Mouse (Mus musculus) skeletal muscle tissue, adult 2 months (tissue): ENCODE results near the gene Ak5.

Experiments
- DNase-seq: peaks from one replicate; pipeline ENCODE4 v3.0.0-alpha.2; 2012; ENCODE audit warnings: low read depth, low spot score

Gene Ak5

DNA sequence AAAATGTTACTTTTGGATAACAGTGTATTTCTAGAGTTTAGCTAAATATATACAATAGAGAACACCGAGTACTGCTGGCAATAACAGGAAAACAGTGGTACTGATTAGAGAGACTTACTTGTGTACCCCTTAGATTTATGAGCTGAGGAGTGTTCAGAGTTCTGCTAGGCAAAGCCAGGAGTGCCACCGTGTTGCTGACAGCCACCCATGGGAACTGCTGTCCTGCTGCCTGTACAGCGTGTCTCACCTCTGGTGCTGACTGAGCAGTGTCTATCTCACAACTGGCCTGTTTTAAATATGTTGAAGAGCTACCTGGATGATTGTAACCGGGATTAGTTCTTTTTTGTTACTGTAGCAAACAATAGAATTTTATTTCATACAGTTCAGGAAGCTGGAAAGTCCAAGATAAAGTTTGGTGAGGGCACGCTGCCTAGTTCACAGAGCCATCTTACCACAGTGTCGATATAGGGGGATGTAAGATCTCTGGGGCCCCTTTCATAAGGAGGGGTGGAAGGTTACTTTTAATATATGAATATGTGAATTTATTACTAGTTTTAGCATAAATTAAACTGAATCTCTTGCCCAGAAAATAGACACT is 103.5 kb downstream of the Ak5 start:
- no peak for DNase-seq

DNA sequence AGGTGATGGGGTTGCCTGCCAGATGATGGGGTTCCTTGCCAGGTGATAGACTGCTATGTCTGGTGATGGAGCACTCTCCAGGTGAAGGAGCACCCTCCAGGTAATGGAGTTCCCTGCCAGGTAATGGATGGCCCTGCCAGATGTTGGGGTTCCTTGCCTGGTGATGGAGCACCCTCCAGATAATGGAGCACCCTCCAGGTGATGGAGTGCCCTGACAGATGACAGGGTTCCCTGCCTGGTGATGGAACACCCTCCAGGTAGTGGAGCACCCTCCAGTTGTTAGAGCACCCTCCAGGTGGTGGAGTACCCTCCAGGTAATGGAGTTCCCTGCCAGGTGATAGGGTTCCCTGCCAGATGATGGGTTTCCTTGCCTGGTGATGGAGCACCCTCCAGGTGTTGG is 104.3 kb downstream of the Ak5 start:
- DNase-seq, result no peak

GRCm38 (mm10) chr3:152561708-152562107 is 106.5 kb downstream of the Ak5 start:
- DNase-seq, result no peak

DNA sequence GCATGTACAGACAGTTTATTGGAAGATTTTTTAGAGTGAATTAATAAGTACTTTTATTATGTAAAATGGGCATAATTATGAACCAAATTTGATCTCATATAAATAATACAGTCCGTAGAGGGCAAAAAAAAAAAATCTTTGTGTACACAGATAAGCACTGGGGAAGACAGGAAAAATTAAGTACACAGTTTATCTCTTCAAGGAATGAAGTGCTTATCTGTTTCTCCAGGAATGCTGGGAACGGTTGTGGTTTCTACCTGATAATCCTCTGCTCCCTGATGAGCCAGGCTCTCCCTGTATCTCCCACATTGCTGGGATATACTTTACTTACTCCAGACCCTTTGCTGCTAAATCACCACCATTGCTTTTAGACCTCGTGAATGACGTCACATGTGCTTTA is 108.9 kb downstream of the Ak5 start:
- no peak for DNase-seq

GRCm38 (mm10) chr3:152558106-152558505 is 110.1 kb downstream of the Ak5 start:
- no peak for DNase-seq

- DNase-seq, result no peak
These were observed 110.5 kb downstream of the Ak5 start for GRCm38 (mm10) chr3:152557659-152558058.

- DNase-seq, result no peak
These were observed 111.2 kb downstream of the Ak5 start for GRCm38 (mm10) chr3:152556919-152557318.

DNA sequence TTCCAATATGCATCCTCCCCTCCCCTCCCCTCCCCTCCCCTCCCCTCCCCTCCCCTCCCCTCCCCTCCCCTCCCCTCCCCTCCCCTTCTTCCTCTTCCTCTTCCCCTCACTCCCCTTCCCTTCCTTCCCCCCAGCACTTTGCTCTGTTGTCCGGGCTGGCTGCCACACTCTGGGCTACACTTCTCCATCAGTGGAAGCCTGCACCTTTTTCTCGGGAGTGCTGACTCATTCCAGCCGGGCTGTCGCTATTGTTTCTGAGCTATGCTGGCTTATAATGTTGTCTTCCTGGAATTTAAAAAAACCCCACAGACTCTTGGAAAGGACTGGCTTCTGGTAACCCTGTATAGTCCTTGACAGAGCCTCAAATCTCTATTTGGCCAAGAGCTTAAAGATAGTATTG is 111.7 kb downstream of the Ak5 start:
- no peak for DNase-seq

- DNase-seq, result no peak
These were observed 112.9 kb downstream of the Ak5 start for GRCm38 (mm10) chr3:152555216-152555615.

- DNase-seq, result no peak
These were observed 113.8 kb downstream of the Ak5 start for GRCm38 (mm10) chr3:152554366-152554765.

DNA sequence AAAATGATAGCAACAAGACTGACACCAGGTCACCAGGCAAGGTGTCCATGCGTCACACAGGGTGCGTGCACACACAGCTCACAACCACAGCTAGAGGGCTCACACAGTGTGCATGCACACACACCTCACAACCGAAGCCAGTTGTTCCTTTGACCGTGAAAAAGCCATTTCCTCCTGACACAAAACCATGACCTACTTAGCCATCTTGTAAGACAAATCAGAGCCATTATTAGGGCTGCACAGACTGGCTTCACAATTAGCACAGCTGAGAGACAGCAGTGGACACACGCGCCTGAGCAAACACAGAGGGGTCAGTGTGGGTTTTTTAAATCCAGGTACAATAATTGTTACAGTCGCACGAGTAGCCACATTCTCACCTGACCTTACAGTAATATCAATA is 115.5 kb downstream of the Ak5 start:
- DNase-seq, result no peak

- DNase-seq, result no peak
These were observed 117.5 kb downstream of the Ak5 start for GRCm38 (mm10) chr3:152550528-152551115.

- DNase-seq, result no peak
These were observed 118.1 kb downstream of the Ak5 start for GRCm38 (mm10) chr3:152550031-152550430.

DNA sequence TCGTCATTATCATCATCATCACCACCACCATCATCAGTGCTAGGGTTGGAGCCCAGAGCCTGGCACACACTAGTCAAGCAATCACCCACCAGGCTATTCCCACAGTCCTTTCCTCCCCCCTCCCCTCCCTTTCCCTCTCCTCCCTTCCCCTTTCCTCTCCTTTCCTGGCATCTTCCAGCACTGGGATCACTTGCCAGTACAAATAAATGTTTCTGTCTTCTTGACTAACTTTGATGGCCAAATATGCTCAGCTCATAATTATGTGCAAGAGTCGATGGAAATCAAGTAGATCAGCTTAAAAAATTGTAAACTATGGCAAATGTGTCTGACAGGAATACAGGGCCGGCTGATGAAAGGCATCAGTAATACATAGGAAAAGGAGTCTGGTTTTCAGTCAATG is 123.2 kb downstream of the Ak5 start:
- DNase-seq, result no peak

GRCm38 (mm10) chr3:152542298-152542697 is 125.9 kb downstream of the Ak5 start:
- no peak for DNase-seq

- DNase-seq, result no peak
These were observed 137.8 kb downstream of the Ak5 start for GRCm38 (mm10) chr3:152530344-152530743.

DNA sequence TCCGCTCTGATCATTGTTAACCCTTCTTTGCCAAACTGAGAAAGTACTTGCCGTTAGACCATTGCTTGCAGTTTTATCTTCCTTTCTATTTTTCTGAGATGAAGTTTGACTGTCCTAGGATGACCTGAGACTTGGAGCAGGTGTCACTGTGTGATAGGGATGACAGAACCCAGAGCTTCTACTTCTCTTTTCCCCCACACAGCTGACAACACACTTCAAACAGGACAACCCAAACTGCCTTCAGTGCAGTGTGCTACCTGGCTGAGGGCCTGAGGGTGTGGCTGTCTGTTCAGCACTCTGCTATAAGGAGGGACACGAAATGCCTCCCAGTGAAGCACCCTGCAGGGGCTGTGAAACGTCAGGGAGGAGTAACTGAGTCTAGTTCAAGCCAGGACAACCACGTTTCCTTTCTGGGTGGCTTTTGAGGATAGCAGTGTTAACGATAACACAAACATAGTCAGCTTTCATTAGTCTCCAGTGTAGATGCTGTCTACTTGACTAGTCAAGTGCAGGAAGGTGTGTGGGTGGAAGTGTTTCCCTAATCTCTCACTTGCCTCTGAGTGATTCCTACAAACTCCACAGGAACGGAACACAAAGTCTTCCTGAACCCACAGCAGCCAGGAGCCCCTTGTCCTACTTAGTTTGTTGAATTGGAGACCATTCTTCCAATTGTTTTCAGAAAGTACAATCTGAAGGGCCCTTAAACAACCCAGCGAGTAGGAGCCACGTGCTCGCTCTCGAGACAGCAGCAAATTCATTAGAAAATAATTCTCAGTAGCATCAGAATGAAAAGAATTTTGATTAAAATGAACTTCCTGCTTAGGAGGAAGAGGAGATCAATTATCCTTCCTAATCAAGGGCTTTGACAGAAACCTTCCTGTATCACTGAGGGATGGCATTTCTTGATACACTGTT is 138.8 kb downstream of the Ak5 start:
- DNase-seq, result no peak

GRCm38 (mm10) chr3:152526721-152527120 is 141.4 kb downstream of the Ak5 start:
- no peak for DNase-seq

- no peak for DNase-seq
These were observed 144.9 kb downstream of the Ak5 start for GRCm38 (mm10) chr3:152523315-152523638.

DNA sequence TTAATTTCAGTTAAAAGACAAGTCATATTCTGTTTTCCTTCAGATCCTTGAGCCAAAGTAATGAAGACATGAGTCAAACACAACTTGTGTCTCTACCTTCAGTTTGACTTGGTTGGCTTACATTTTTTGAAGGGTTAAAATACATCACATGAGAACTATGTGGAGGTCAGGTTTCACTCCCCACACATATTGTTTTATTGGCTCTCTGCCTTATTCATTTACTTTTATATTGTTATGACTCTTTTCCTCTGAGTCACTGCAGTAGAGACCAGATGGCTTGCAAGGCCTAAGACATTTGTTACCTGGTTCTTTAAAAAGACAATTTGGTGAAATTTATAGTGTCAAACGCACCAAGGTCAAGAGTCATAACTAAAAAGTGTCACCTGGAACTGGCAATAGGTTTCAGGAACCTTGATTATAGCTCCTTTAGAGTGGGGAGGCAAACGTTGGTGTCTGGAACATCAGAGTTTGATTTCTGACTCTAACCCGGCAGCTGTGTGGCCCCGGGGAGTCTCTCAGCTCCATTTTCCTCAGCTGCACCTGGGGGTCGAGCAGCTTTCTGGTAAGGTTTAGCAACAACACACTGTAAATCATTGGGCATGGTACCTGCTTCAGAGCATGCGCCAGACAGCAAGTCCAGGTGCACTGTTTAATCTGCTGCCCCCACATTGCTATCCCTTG is 145.4 kb downstream of the Ak5 start:
- no peak for DNase-seq

- no peak for DNase-seq
These were observed 147.1 kb downstream of the Ak5 start for GRCm38 (mm10) chr3:152521054-152521453.

GRCm38 (mm10) chr3:152520074-152520473 is 148.1 kb downstream of the Ak5 start:
- no peak for DNase-seq
